Mouse (Mus musculus) ES-E14 (cell line): ENCODE results near the gene 4930579G24Rik. TPM values are rescaled to one million over a fixed set of nuclear protein-coding genes. Genes with fewer than 3 reads are reported as not detected.

Experiments
- DNase-seq: peaks from one replicate; pipeline ENCODE4 v3.0.0-alpha.2; 2013; ENCODE audit warnings: low read depth, low spot score
- H3K27ac ChIP-seq: 2 replicates; pipeline ENCODE4 v1.5.1; 2012; ENCODE audit warnings: low read depth, mild to moderate bottlenecking, low read length, moderate library complexity, mixed read lengths; ENCODE audit not compliant: poor library complexity, insufficient read depth, severe bottlenecking
- H3K36me3 ChIP-seq: 2 replicates; pipeline ENCODE4 v1.6.1; 2012; ENCODE audit warnings: mild to moderate bottlenecking, low read length, moderate library complexity, mixed read lengths; ENCODE audit not compliant: control insufficient read depth, poor library complexity, insufficient read depth, severe bottlenecking
- H3K4me1 ChIP-seq, 2 experiments: fragments of 150-350 bp in 1 of 2; sonication (generic) in 1 of 2; 2 replicates each; pipeline ENCODE4 v1.6.1; 2012; ENCODE audit warnings: low read length in 2 of 2, mild to moderate bottlenecking in 1 of 2, mixed read lengths in 1 of 2; ENCODE audit not compliant: control insufficient read depth in 2 of 2, insufficient read depth in 2 of 2, poor library complexity in 1 of 2
- H3K4me3 ChIP-seq, 2 experiments: fragments of 150-350 bp in 1 of 2; sonication (generic) in 1 of 2; 2 replicates each; pipeline ENCODE4 v1.5.1; 2012; ENCODE audit warnings: low read length in 2 of 2, low read depth in 1 of 2, mild to moderate bottlenecking in 1 of 2, mixed read lengths in 1 of 2; ENCODE audit not compliant: insufficient read depth in 1 of 2, poor library complexity in 1 of 2, severe bottlenecking in 1 of 2
- H3K9ac ChIP-seq: 2 replicates; pipeline ENCODE4 v1.6.1; 2012; ENCODE audit warnings: low read depth, mild to moderate bottlenecking, low read length, mixed read lengths; ENCODE audit not compliant: poor library complexity, insufficient read depth, severe bottlenecking
- H3K9me3 ChIP-seq: fragments of 150-350 bp; sonication (generic); 2 replicates; pipeline ENCODE4 v1.6.1; 2012; ENCODE audit warnings: low read depth, mild to moderate bottlenecking, low read length; ENCODE audit not compliant: control insufficient read depth, insufficient read depth
- CHD2 ChIP-seq: IDR thresholded peaks from 2 replicates; pipeline ENCODE4 v1.6.1; 2014; ENCODE audit warnings: mild to moderate bottlenecking, low read depth, low read length, inconsistent platforms
- HCFC1 ChIP-seq: IDR thresholded peaks from 2 replicates; pipeline ENCODE4 v1.6.1; 2012; ENCODE audit warnings: low read length, inconsistent platforms, borderline replicate concordance; ENCODE audit not compliant: insufficient read depth
- MAFK ChIP-seq: IDR thresholded peaks from 2 replicates; pipeline ENCODE4 v1.6.1; 2014; ENCODE audit warnings: mild to moderate bottlenecking, low read depth, low read length, inconsistent platforms; ENCODE audit not compliant: insufficient read depth
- ZC3H11A ChIP-seq: IDR thresholded peaks from 2 replicates; pipeline ENCODE4 v1.6.1; 2012; ENCODE audit warnings: low read depth, mild to moderate bottlenecking, inconsistent platforms, low read length, borderline replicate concordance
- ZNF384 ChIP-seq: IDR thresholded peaks from 2 replicates; pipeline ENCODE4 v1.6.1; 2012; ENCODE audit warnings: low read depth, low read length, inconsistent platforms
- in situ Hi-C, 2 experiments: fragments of 600-800 bp; cut with MboI; formaldehyde crosslinking; loops; one replicate each; pipeline ENCODE4 v1.15.1; 2025; ENCODE audit warnings: low sequenced_read_pairs in 2 of 2, inconsistent platforms in 1 of 2; ENCODE audit not compliant: unreplicated experiment in 2 of 2
- total RNA-seq: library from RNA; depleted of rRNA; stranded (reverse); fragments of 300-350 nt; gene quantifications from 2 replicates; pipeline ENCODE4 v1.2.3, GENCODE M21; 2012; rRNA removed

Gene 4930579G24Rik
- total RNA-seq, 1 experiment, result 6.2 TPM

DNA sequence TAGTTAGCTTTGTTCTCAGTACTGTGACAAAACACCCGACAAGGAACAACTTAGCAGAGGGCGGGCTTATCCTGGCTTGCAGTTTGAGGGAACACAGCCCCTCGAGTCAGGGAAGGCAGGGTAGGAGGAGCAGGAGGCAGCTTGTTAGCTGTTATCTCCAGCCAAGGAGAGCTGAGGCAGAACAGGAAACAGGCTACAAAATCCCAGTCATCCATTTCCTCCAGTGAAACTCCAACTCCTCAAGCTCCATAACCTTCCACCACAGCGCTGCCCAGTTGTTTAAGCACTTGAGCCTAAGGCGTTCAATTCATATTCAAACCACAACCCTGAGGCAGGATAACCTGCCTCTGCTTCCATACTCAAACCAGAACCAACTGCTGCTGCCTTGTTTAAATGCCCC is 45.8 kb downstream of the 4930579G24Rik start:
- Histone ChIP-seq H3K9me3 (no peaks in the 10 kb centered on the region), H3K4me1 (0 out of 4 replicates have a peak, but pooled peaks cover 0 to 2% of the 10 kb centered on the region in 2 experiments), H3K27ac (no peak overlapping the region), H3K4me3 (no peak overlapping the region), H3K9ac (no peak overlapping the region), H3K36me3 (no peaks in the 10 kb centered on the region)
- DNase-seq, result no peak
- in situ Hi-C loops, result loop anchor here in 1 of 2 experiments (10.0 kb wide), 1 partner anchor 130 kb away; no protein-coding TSS in a partner anchor
- no peak for TF ChIP-seq CHD2
- TF ChIP-seq ZNF384, result no peak
- no peak for TF ChIP-seq HCFC1
- no peak for TF ChIP-seq MAFK
- no peak for TF ChIP-seq ZC3H11A

DNA sequence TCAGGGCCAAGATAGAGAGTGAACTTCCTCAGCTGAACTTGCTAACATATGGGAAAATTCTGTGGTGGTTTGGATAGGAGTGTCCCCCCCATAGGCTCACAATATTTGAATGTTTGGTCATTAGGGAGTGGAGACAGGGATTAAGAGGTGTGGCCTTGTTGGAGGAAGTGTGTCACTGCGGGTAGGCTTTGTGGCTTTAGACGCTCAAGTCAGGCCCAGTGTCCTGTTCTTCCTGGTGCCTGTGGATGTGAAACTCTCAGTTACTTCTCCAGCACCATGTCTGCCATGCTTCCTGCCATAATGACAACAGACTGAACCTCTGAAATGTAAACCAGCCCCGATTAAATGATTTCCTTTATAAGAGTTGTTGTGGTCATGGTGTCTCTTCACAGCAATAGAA is 47.5 kb downstream of the 4930579G24Rik start:
- Histone ChIP-seq H3K9me3 (no peaks in the 10 kb centered on the region), H3K4me3 (no peak overlapping the region), H3K36me3 (no peaks in the 10 kb centered on the region), H3K9ac (no peak overlapping the region), H3K27ac (no peak overlapping the region), H3K4me1 (no peaks in the 10 kb centered on the region)
- no peak for TF ChIP-seq HCFC1
- TF ChIP-seq ZNF384, result no peak
- TF ChIP-seq CHD2, result no peak
- TF ChIP-seq ZC3H11A, result no peak
- in situ Hi-C loops, result loop anchor here in 1 of 2 experiments (10.0 kb wide), 1 partner anchor 128 kb away; no protein-coding TSS in a partner anchor
- no peak for DNase-seq

Other genes with a start within 250 kb of the 4930579G24Rik start
- gene Fnip2, start 61.3 kb upstream of the 4930579G24Rik start, total RNA-seq, result 21.6 and 29.1 TPM in 2 replicates
- gene Ppid, start 37.7 kb upstream of the 4930579G24Rik start, total RNA-seq, result 118 and 159 TPM in 2 replicates
- gene Etfdh, start 421 bp downstream of the 4930579G24Rik start, total RNA-seq, result 17.3 and 19.5 TPM in 2 replicates
- 0.04 TPM in 1 of 2 replicates, not detected in the other for gene Rxfp1, start 108.8 kb downstream of the 4930579G24Rik start, total RNA-seq
- 5.4 and 5.9 TPM in 2 replicates for gene Tmem144, start 223.7 kb downstream of the 4930579G24Rik start, total RNA-seq